Mouse (Mus musculus): ENCODE data around the gene Wdr25.

The Wdr25 gene

DNA sequence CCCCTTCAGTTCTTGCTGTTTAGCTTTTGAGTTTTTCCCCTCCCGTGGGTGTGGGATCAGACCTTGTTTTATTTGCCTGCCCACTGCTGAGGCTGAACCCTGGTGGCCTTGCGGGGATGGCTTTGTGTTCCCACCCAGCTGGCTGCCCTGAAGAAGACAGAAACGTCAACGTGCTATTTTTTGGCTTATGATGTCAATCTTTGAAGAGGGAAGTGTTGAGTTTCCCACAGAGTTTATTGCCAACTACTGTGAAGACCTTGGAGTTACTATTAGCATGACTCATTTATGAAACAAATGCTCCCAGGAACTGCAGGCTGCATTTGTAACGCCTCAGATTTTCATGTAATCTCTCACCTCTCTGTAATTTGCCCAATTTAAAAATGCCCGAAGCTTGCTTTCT, 43.4 kb downstream of the Wdr25 start:
- DNase-seq (ENCODE audit: low read depth, low spot score): no peak

GRCm38 (mm10) chr12:108937506-108937905, 44.1 kb downstream of the Wdr25 start:
- no peak for DNase-seq (ENCODE audit: low read depth, low spot score)

DNA sequence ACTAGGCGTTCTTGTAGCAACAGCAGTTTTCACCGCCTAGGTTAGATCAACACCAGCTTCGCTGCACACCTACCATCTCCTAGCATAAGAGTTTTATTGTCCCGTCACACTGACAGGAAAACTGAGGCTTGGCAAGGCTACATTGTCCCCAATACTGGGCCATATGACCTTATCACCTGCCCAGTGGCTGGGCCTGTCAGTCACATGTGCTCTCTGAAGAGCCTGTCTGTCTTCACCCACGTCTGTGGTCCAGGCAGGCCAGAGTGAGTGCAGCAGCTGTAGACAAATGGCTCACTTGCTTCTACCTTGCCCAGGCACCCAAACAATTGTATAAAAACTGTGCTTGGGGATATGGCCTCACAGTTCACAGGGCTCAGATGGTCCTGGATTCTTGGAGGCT, 45.4 kb downstream of the Wdr25 start:
- no peak for DNase-seq (ENCODE audit: low read depth, low spot score)

GRCm38 (mm10) chr12:108939317-108939716, 45.9 kb downstream of the Wdr25 start:
- DNase-seq (ENCODE audit: low read depth, low spot score): no peak

DNA sequence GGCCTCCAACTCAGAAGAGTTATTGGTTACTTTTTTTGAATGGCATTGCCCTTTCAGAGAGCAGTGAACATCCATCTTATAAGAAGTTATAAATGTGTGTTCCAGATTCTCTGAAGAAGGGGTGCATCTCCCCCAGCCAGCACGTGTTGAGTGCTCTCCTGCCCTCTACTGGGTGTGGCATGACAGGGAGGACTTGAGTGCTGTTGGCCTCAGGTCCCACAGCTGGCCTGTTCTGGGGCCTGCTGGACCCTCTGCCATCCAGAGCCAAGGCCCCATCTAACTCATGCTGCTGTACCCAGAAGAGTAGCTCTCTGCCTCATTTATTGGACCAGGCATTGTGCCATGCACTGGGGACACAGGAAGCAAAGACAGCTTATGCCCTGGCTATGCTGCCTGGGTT, 46.8 kb downstream of the Wdr25 start:
- no peak for DNase-seq (ENCODE audit: low read depth, low spot score)

- no peak for DNase-seq (ENCODE audit: low read depth, low spot score)
Measured at GRCm38 (mm10) chr12:108941282-108941681, 47.9 kb downstream of the Wdr25 start.

GRCm38 (mm10) chr12:108942203-108942923, 48.9 kb downstream of the Wdr25 start:
- no peak for DNase-seq (ENCODE audit: low read depth, low spot score)

GRCm38 (mm10) chr12:108953011-108953550, 59.6 kb downstream of the Wdr25 start:
- no peak for DNase-seq (ENCODE audit: low read depth, low spot score)

- peak; percentile 17 for DNase-seq (ENCODE audit: low read depth, low spot score)
Measured at GRCm38 (mm10) chr12:108953838-108954237, 60.4 kb downstream of the Wdr25 start.

DNA sequence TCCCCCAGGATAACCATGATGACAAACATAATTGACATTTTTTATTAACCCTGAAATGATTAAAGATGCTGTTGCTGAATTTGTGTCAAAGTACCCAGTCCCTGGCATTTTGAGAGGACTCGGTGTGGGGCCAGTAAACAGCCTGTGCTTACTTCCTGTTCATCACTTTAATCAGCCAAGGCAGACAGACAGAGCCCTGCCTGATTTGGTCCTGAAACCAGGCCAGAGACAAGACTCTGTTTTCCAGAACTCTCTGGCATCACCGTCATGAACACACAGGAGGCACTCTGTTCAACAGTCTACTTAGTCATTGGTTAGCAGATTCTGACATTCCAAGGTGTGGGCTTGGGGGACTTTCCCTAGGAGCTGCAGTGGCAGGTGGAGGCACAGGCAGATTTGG, 61.0 kb downstream of the Wdr25 start:
- no peak for DNase-seq (ENCODE audit: low read depth, low spot score)

GRCm38 (mm10) chr12:108958483-108958882, 65.1 kb downstream of the Wdr25 start:
- no peak for DNase-seq (ENCODE audit: low read depth, low spot score)

- no peak for DNase-seq (ENCODE audit: low read depth, low spot score)
Measured at GRCm38 (mm10) chr12:108958991-108959638, 65.7 kb downstream of the Wdr25 start.

DNA sequence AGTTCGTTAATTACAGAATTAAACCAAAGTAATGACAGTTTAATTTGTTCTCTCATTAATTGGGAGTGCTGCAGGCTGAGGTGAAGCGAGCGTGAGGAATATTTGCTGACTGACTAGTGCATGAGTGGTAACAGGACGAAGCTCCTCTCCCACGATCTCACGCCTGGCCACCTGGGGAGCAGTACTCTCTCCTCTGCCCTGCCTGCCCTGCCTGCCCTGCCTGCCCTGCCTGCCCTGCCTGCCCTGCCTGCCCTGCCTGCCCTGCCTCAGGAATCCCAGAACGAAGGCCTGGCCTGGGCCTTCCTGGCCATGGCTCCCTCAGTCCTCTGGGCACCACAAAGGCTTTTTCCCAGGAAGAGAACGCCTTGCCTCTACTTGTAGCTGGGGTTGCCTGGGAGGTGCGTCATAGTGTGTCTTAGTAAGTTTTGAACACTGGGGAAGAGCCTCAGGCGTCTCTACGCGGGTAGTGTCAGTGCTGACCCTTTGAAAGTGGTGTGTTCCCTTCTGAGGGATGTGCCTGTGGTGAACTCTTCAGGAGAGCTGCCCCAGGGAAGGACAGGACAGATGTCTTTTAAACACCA, 66.3 kb downstream of the Wdr25 start:
- DNase-seq (ENCODE audit: low read depth, low spot score): no peak

DNA sequence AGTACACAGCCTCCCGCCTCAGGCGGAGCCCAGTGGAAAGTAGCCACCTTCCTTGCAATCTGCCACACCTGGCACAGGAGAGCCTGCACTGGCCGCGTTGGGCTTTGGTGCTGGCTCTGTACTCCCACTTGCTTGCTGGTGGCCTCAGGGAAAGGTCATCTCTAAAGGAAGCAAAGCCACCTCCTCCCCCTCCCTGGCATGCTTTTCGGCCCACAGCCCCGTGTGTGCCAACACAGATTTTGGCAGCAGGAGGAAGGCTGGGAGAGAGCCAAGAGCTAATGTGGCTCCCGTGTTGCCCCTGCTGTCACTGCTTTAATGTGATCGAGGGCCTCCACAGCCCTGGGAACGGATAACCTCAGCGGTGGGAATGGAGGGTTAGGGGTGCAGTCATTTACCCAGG, 66.8 kb downstream of the Wdr25 start:
- no peak for DNase-seq (ENCODE audit: low read depth, low spot score)

DNA sequence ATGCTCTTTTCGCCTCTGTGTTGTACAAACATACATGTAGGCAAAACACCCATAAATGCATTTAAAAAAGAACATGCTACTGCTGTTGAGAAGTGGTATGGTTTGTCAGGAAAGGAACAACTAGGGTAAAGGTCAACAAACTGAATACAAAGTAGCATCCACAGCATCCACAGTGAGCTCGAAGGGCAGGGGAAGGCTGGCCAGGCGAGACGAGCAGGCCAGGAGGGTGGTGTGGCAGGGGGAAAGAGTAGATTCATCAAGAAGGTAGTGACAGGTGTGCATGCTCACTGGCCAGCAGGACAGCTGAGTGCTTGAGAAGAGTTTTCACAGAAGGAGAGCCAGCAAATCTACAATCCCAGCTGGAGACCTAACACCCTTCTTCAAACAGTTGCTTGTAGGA, 74.2 kb downstream of the Wdr25 start:
- DNase-seq (ENCODE audit: low read depth, low spot score): no peak

DNA sequence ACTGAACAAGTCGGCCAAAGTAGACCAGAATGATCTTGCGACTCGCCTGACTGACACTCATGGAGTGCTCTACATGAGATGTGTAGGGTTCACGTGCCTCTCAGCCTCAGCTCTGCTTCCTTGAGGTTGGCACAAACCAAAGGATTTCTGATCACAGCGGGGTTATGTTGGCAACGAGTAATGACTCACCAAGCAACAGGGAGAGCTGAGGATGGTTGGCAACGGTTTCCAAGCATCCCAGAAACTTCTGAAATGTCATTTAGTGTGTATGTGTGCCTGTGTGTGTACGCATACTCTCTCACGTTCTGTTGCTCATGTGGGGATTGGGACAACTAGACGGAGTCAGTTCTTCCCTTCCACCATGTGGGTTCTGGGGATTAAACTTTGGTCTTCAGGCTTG, 74.6 kb downstream of the Wdr25 start:
- DNase-seq (ENCODE audit: low read depth, low spot score): no peak

DNA sequence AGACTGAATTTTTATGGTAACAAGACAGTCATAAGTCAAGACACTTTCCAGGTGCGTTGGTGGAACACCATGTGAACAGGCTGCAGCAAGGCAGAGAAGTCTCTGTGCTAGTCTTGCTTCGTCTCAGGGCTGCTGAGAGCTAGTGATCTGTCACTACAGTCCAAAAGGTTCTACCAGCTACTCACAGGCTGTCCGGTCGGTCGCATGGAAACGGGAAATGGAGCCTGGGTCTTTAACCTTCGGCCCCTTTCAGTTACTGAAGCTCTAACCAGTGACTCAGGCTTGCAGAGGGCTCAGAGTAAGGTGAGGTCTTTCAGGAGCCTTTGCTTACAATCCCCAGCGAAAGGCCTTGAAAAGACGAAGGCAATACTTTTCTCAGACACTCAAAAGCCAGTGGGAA, 78.0 kb downstream of the Wdr25 start:
- no peak for DNase-seq (ENCODE audit: low read depth, low spot score)

GRCm38 (mm10) chr12:108972234-108972633, 78.8 kb downstream of the Wdr25 start:
- DNase-seq (ENCODE audit: low read depth, low spot score): no peak

- DNase-seq (ENCODE audit: low read depth, low spot score): no peak
Measured at GRCm38 (mm10) chr12:108979977-108980376, 86.5 kb downstream of the Wdr25 start.

GRCm38 (mm10) chr12:108981941-108982683, 88.7 kb downstream of the Wdr25 start:
- no peak for DNase-seq (ENCODE audit: low read depth, low spot score)

GRCm38 (mm10) chr12:108982684-108982960, 89.2 kb downstream of the Wdr25 start:
- DNase-seq (ENCODE audit: low read depth, low spot score): no peak

GRCm38 (mm10) chr12:108983496-108983895, 90.1 kb downstream of the Wdr25 start:
- no peak for DNase-seq (ENCODE audit: low read depth, low spot score)

Measured in embryo, embryonic 11.5 days (tissue).